Mouse (Mus musculus): ENCODE data around the gene Tnfaip8l1.

- TF ChIP-seq USF1 (IDR thresholded peaks at IDR 0.05; ENCODE audit: low read depth) (no peak), REST (IDR thresholded peaks at IDR 0.05; ENCODE audit: insufficient read depth, insufficient read length) (no peak), TCF12 (IDR thresholded peaks at IDR 0.05; ENCODE audit: insufficient read depth, poor library complexity, severe bottlenecking) (no peak), POLR2A (IDR thresholded peaks at IDR 0.05; ENCODE audit: insufficient read length, low read depth) (no peak), MYOG (IDR thresholded peaks at IDR 0.05; ENCODE audit: control insufficient read depth in 1 of 3, insufficient read depth in 1 of 3, insufficient read length in 2 of 3, low read depth in 2 of 3) (peak in 1 of 3 experiments; percentile 27), POLR2AphosphoS2 (IDR thresholded peaks at IDR 0.05; ENCODE audit: insufficient read length, low read depth) (no peak), E2F4 (IDR thresholded peaks at IDR 0.05; ENCODE audit: insufficient read depth) (no peak), CEBPB (IDR thresholded peaks at IDR 0.05; ENCODE audit: insufficient read depth, poor library complexity, severe bottlenecking) (no peak), SRF (IDR thresholded peaks at IDR 0.05; ENCODE audit: control insufficient read depth, insufficient read length, low read depth) (no peak)
Observed at GRCm38 (mm10) chr17:56203729-56204128, 41.5 kb downstream of the Tnfaip8l1 start.
